Mouse (Mus musculus): Measurements from ENCODE around the gene Zfp488.

Gene Zfp488

DNA sequence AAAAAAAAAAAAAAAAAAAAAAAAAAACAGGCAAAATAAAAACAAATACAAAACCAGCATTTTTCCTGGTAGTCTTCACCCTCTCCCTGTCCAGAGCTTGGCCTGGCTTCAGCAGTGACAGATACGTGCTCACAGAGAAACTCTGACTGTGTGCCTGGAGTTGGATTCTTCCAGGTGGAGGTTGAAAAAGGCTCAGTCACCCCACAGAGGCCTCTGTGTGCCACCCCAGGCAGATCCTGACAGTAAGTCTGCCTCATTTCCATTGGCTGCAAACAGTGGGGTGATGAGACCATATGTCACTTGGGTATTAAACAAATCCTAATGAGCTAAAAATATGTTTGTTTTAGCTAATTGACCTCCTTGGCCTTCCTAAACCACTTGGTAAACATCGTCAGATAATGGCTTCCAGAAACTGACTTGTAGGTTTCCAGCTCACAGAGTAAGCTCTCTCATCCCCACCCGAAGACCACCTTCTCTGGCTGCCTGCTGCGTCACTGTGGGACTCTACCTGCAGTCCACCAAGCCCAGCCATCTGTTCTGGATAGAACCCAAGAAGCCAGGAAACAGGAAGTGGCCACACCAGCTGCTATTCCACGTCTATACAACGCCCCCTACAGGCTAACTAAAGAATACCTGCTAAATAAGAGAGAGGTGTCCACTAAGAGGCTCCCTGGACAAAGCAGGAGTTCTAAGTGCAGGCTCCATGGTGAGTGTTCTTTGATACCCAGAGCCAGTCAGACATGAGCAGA, 26.2 kb downstream of the Zfp488 start:
- in situ Hi-C loops (cut with MboI, MseI) = no loop called here

- in situ Hi-C loops (cut with MboI, MseI) = no loop called here
These were observed 32.4 kb downstream of the Zfp488 start for GRCm38 (mm10) chr14:33946125-33946524.

- in situ Hi-C loops (cut with MboI, MseI) = no loop called here
These were observed 36.3 kb downstream of the Zfp488 start for GRCm38 (mm10) chr14:33942222-33942621.

- in situ Hi-C loops (cut with MboI, MseI) = no loop called here
These were observed 37.8 kb downstream of the Zfp488 start, which contains the start of gene Gdf2 for GRCm38 (mm10) chr14:33940739-33941138. Gene Gdf2 (plus strand): TSS chr14:33941039.

- in situ Hi-C loops (cut with MboI, MseI) = no loop called here
These were observed 39.4 kb downstream of the Zfp488 start for GRCm38 (mm10) chr14:33939117-33939516.

- in situ Hi-C loops (cut with MboI, MseI) = no loop called here
These were observed 44.7 kb downstream of the Zfp488 start for GRCm38 (mm10) chr14:33933778-33934317.

DNA sequence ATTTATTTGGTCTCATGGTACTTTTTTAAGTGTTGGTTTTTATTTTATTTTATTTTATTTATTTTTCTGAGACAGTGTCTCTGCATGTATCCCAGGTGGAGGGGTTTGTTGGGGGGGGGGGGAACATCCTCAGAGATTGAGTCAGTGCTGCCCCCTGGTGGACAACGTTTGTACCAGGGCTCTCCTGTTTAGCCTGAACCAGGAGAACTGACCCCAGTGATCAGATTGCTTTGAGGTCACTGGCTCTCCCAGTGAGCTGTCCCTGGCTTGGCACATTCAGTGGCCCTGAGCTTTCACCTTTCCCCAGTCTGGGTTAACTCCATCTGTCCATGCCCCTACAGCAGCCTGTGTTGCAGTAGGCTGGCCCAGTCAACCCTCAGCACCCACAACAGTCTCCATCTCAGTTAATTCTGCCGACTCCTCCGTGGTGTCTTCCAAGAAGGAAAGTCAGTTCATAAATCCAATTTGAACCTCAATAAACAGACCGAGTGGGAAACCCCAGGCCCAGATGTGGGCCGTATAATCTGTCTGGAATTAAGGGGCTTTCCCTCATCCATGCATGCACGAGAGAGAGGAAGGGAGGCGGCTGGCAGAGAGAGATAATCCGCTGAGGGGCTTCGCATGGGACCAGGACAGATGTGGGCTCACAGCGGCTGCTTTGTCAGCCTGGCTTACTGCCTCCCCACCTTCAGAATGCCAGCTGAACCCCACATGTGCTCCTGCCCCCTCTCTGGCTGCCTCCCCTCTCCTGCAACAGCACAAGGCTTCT, 45.4 kb downstream of the Zfp488 start:
- in situ Hi-C loops (cut with MboI, MseI) = no loop called here

DNA sequence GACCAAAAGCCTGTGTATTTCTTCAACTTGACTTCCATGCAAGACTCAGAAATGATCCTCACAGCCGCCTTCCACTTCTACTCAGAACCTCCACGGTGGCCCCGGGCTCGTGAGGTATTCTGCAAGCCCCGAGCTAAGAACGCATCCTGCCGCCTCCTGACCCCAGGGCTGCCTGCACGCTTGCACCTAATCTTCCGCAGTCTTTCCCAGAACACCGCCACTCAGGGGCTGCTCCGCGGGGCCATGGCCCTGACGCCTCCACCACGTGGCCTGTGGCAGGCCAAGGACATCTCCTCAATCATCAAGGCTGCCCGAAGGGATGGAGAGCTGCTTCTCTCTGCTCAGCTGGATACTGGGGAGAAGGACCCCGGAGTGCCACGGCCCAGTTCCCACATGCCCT, 46.7 kb downstream of the Zfp488 start:
- in situ Hi-C loops (cut with MboI, MseI) = no loop called here

DNA sequence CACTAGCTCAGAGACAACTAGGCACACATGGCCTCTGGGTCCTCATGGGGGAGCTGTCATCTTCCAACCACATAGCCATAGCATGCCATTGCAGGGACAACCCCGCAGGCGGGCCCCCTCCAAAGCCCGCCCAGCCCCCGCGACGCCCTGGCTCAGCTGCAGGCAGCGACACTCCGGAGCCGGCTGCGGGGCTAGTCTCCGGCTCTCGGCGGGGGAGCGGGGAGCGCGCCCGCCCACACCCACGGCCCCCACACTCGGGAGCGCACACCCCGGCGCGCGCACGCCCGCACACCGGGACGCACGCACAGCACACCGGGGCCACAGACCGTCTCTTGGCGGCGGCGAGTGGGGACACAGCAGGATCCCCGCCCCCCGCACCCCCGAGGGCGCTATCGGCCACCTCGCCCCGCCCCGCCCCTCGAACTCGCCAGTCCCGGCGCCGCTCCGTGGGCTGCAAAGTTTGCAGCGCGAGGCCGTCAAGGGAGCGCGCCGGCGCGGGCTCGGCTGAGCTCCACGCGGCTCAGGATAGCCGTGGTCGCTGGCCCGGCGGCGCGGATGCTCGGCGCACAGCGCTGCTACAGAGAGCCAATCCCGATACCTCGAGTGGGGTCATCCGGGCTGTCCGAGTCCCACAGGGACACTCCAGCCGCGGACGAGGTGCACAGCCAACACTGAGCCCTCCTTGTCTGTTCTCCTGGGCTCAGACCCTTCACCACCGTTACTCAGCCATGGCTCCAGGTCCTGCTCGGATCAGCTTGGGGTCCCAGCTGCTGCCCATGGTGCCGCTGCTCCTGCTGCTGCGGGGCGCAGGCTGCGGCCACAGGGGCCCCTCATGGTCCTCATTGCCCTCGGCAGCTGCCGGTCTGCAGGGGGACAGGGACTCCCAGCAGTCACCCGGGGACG, 55.1 kb downstream of the Zfp488 start, which contains the start of gene Gdf10:
Gene Gdf10, plus strand, starts transcription at position 420 of the 903 bp plus-strand sequence.
- in situ Hi-C loops (cut with MboI, MseI) = loop anchor here in 1 of 2 experiments (25.0 kb wide), 1 partner anchor 661 kb away; no protein-coding TSS in a partner anchor

GRCm38 (mm10) chr14:33922771-33923167, 55.8 kb downstream of the Zfp488 start:
- in situ Hi-C loops (cut with MboI, MseI) = loop anchor here in 1 of 2 experiments (25.0 kb wide), 1 partner anchor 660 kb away; no protein-coding TSS in a partner anchor

GRCm38 (mm10) chr14:33920727-33921559, 57.6 kb downstream of the Zfp488 start:
- in situ Hi-C loops (cut with MboI, MseI) = loop anchor here in 1 of 2 experiments (25.0 kb wide), 1 partner anchor 659 kb away; no protein-coding TSS in a partner anchor
